Mouse (Mus musculus) E14TG2a.4 (cell line): ENCODE measurements around the gene Tmem62.

Experiments
- CTCF ChIP-seq: conservative IDR thresholded peaks from 2 replicates; pipeline ENCODE4 v1.5.1; 2014; ENCODE audit warnings: low read length
- NANOG ChIP-seq: IDR thresholded peaks from 2 replicates; pipeline ENCODE4 v1.6.1; 2014; ENCODE audit warnings: borderline replicate concordance, low read length, mixed read lengths

GRCm38 (mm10) chr2:121006986-121007385 lies 30.2 kb downstream of the Tmem62 start:
- TF ChIP-seq CTCF (no peak), NANOG (no peak)
